Mouse (Mus musculus): ENCODE data around the gene Ubtf.

Gene Ubtf

GRCm38 (mm10) chr11:102296491-102297472 lies 22.8 kb downstream of the Ubtf start, which contains the start of gene Atxn7l3:
Gene Atxn7l3, minus strand, starts transcription at chr11:102296631.
- CTCF ChIA-PET: interaction anchor here (1.0 kb wide), 2 partner anchors 13 to 22 kb away, joined by 3 to 9 read pairs; partner anchors contain the start of gene Ubtf

- CTCF ChIA-PET: interaction anchor here (1.1 kb wide), 1 partner anchor 9 kb away, joined by 3 read pairs; no protein-coding TSS in a partner anchor
These were observed 23.7 kb downstream of the Ubtf start for GRCm38 (mm10) chr11:102295598-102296471.

GRCm38 (mm10) chr11:102294887-102295597 lies 24.5 kb downstream of the Ubtf start:
- CTCF ChIA-PET: interaction anchor here (0.5 to 1.1 kb wide), 2 partner anchors 8 to 1345 kb away, joined by 3 read pairs; no protein-coding TSS in a partner anchor

GRCm38 (mm10) chr11:102294416-102294815 lies 25.1 kb downstream of the Ubtf start:
- CTCF ChIA-PET: interaction anchor here (0.5 kb wide), 1 partner anchor 1346 kb away, joined by 3 read pairs; no protein-coding TSS in a partner anchor

- CTCF ChIA-PET: no interaction called here
These were observed 25.6 kb downstream of the Ubtf start for GRCm38 (mm10) chr11:102293971-102294370.

- CTCF ChIA-PET: no interaction called here
These were observed 28.4 kb downstream of the Ubtf start for GRCm38 (mm10) chr11:102291051-102291535.

- CTCF ChIA-PET: interaction anchor here (0.5 kb wide), 1 partner anchor 30 kb away, joined by 6 read pairs; the partner anchor contains the start of gene Ubtf
These were observed 29.4 kb downstream of the Ubtf start for GRCm38 (mm10) chr11:102290141-102290540.

- CTCF ChIA-PET: interaction anchor here (0.5 kb wide), 1 partner anchor 30 kb away, joined by 6 read pairs; the partner anchor contains the start of gene Ubtf
These were observed 29.9 kb downstream of the Ubtf start for GRCm38 (mm10) chr11:102289511-102290100.

GRCm38 (mm10) chr11:102288913-102289312 lies 30.6 kb downstream of the Ubtf start:
- CTCF ChIA-PET: no interaction called here

- CTCF ChIA-PET: no interaction called here
These were observed 31.3 kb downstream of the Ubtf start for GRCm38 (mm10) chr11:102288027-102288804.

GRCm38 (mm10) chr11:102287485-102287884 lies 32.1 kb downstream of the Ubtf start:
- CTCF ChIA-PET: interaction anchor here (1.0 kb wide), 1 partner anchor 8 kb away, joined by 3 read pairs; no protein-coding TSS in a partner anchor

- CTCF ChIA-PET: interaction anchor here (0.5 to 0.8 kb wide), 4 partner anchors 18 to 327 kb away, joined by 3 to 15 read pairs (median 4); no protein-coding TSS in a partner anchor
These were observed 34.3 kb downstream of the Ubtf start for GRCm38 (mm10) chr11:102285095-102285834.

GRCm38 (mm10) chr11:102284501-102285094 lies 34.9 kb downstream of the Ubtf start, which contains the start of gene Tmub2:
Gene Tmub2, plus strand, starts transcription at chr11:102284931.
- CTCF ChIA-PET: interaction anchor here (0.7 kb wide), 1 partner anchor 327 kb away, joined by 3 read pairs; no protein-coding TSS in a partner anchor

- CTCF ChIA-PET: interaction anchor here (0.7 kb wide), 1 partner anchor 36 kb away, joined by 5 read pairs; no protein-coding TSS in a partner anchor
These were observed 35.6 kb downstream of the Ubtf start for GRCm38 (mm10) chr11:102283922-102284321.

- CTCF ChIA-PET: interaction anchor here (0.6 kb wide), 3 partner anchors 25 to 730 kb away, joined by 3 to 12 read pairs (median 4); no protein-coding TSS in a partner anchor
These were observed 39.3 kb downstream of the Ubtf start for GRCm38 (mm10) chr11:102280267-102280666.

- CTCF ChIA-PET: interaction anchor here (0.5 to 0.6 kb wide), 2 partner anchors 98 to 1656 kb away, joined by 6 to 12 read pairs; no protein-coding TSS in a partner anchor
These were observed 39.9 kb downstream of the Ubtf start for GRCm38 (mm10) chr11:102279595-102279994.

GRCm38 (mm10) chr11:102277754-102278153 lies 41.8 kb downstream of the Ubtf start:
- CTCF ChIA-PET: interaction anchor here (0.6 kb wide), 2 partner anchors 22 to 1084 kb away, joined by 3 to 5 read pairs; no protein-coding TSS in a partner anchor
